Mouse (Mus musculus) embryonic fibroblast, embryonic 13.5 days (primary cell): ENCODE measurements around the gene Gm42791. TPM values are rescaled to one million over a fixed set of nuclear protein-coding genes. Genes with fewer than 3 reads are reported as not detected.
A peak's percentile ranks its signal among the peaks of the same experiment; 100 is the strongest.

Experiments used
- H3K27ac ChIP-seq: 2 replicates; pipeline ENCODE4 v1.5.1; 2012; ENCODE audit warnings: low read length, control low read depth, inconsistent platforms; ENCODE audit not compliant: insufficient read depth
- H3K4me1 ChIP-seq: 2 replicates; pipeline ENCODE4 v1.6.1; 2011; ENCODE audit warnings: low read length; ENCODE audit not compliant: control insufficient read depth, insufficient read depth
- H3K4me3 ChIP-seq: 2 replicates; pipeline ENCODE4 v1.5.1; 2011; ENCODE audit warnings: mild to moderate bottlenecking, control low read depth, low read length; ENCODE audit not compliant: insufficient read depth
- CTCF ChIP-seq: IDR thresholded peaks from 2 replicates; pipeline ENCODE4 v1.5.1; 2011; ENCODE audit warnings: mild to moderate bottlenecking, control low read depth, low read length, moderate library complexity, borderline replicate concordance; ENCODE audit not compliant: insufficient read depth
- POLR2A ChIP-seq: IDR thresholded peaks from 2 replicates; pipeline ENCODE4 v1.6.1; 2011; ENCODE audit warnings: low read depth, mild to moderate bottlenecking, control low read depth, low read length, moderate library complexity
- polyA plus RNA-seq: library from polyadenylated mRNA; stranded (reverse); fragments of >200 nt; gene quantifications from 2 replicates; pipeline ENCODE4 v1.2.4, GENCODE M21; 2011; ENCODE audit warnings: low read depth; ENCODE audit not compliant: missing spikeins, insufficient read length

The Gm42791 gene
- polyA plus RNA-seq, 1 experiment = 7.1 TPM

- H3K4me3 ChIP-seq = no peak overlapping the region
- H3K4me1 ChIP-seq = peaks cover 5% of the 10 kb centered on the region
- no peak for TF ChIP-seq POLR2A
- no peak for TF ChIP-seq CTCF
- peak overlapping the region; percentile 50 for H3K27ac ChIP-seq
Measured at GRCm38 (mm10) chr5:148996709-148997037, 1.7 kb upstream of the Gm42791 start.

GRCm38 (mm10) chr5:148995962-148996708 is 1.2 kb upstream of the Gm42791 start:
- TF ChIP-seq CTCF (no peak), POLR2A (peak; percentile 38)

GRCm38 (mm10) chr5:148994311-148994705 is 639 bp downstream of the Gm42791 start:
- Histone ChIP-seq H3K4me3 (peak overlapping the region; percentile 56), H3K4me1 (peaks cover 5% of the 10 kb centered on the region), H3K27ac (peak overlapping the region; percentile 98)
- TF ChIP-seq CTCF (no peak), POLR2A (no peak)

More at GRCm38 (mm10) chr5:148995962-148996708, 1.2 kb upstream of the Gm42791 start:
- H3K4me1 ChIP-seq = peaks cover 5% of the 10 kb centered on the region
- peak overlapping the region; percentile 8; the same call in 1 of the 2 replicates for H3K4me3 ChIP-seq
- peak overlapping the region; percentile 98 for H3K27ac ChIP-seq

GRCm38 (mm10) chr5:148992598-148992997 is 2.3 kb downstream of the Gm42791 start:
- TF ChIP-seq CTCF (no peak), POLR2A (no peak)
- H3K4me3 ChIP-seq = no peak overlapping the region
- no peak overlapping the region for H3K27ac ChIP-seq
- peaks cover 5% of the 10 kb centered on the region for H3K4me1 ChIP-seq

GRCm38 (mm10) chr5:148990891-148991311 is 4.0 kb downstream of the Gm42791 start:
- no peaks in the 10 kb centered on the region for H3K4me1 ChIP-seq
- TF ChIP-seq CTCF = no peak
- TF ChIP-seq POLR2A = no peak
- H3K4me3 ChIP-seq = no peak overlapping the region
- H3K27ac ChIP-seq = no peak overlapping the region

- no peaks in the 10 kb centered on the region for H3K4me1 ChIP-seq
- H3K27ac ChIP-seq = no peak overlapping the region
- TF ChIP-seq POLR2A = no peak
- TF ChIP-seq CTCF = no peak
- H3K4me3 ChIP-seq = no peak overlapping the region
Measured at GRCm38 (mm10) chr5:148989480-148989879, 5.5 kb downstream of the Gm42791 start.

GRCm38 (mm10) chr5:148984961-148985360 is 10.0 kb downstream of the Gm42791 start:
- TF ChIP-seq POLR2A (no peak), CTCF (no peak)
- H3K27ac ChIP-seq = no peak overlapping the region
- H3K4me1 ChIP-seq = no peaks in the 10 kb centered on the region
- H3K4me3 ChIP-seq = no peak overlapping the region

GRCm38 (mm10) chr5:148983696-148984095 is 11.3 kb downstream of the Gm42791 start:
- H3K4me1 ChIP-seq = no peaks in the 10 kb centered on the region

GRCm38 (mm10) chr5:148983108-148983664 is 11.8 kb downstream of the Gm42791 start:
- no peak overlapping the region for H3K4me3 ChIP-seq
- TF ChIP-seq CTCF = no peak
- TF ChIP-seq POLR2A = no peak
- no peak overlapping the region for H3K27ac ChIP-seq
- H3K4me1 ChIP-seq = no peaks in the 10 kb centered on the region

More at GRCm38 (mm10) chr5:148983696-148984095, 11.3 kb downstream of the Gm42791 start:
- no peak for TF ChIP-seq CTCF
- no peak for TF ChIP-seq POLR2A
- Histone ChIP-seq H3K27ac (no peak overlapping the region), H3K4me3 (no peak overlapping the region)

GRCm38 (mm10) chr5:148982396-148982795 is 12.6 kb downstream of the Gm42791 start:
- Histone ChIP-seq H3K4me3 (no peak overlapping the region), H3K4me1 (no peaks in the 10 kb centered on the region), H3K27ac (no peak overlapping the region)
- TF ChIP-seq CTCF = no peak
- no peak for TF ChIP-seq POLR2A
